Mouse (Mus musculus): ENCODE results near the gene Bcap31.

DNA sequence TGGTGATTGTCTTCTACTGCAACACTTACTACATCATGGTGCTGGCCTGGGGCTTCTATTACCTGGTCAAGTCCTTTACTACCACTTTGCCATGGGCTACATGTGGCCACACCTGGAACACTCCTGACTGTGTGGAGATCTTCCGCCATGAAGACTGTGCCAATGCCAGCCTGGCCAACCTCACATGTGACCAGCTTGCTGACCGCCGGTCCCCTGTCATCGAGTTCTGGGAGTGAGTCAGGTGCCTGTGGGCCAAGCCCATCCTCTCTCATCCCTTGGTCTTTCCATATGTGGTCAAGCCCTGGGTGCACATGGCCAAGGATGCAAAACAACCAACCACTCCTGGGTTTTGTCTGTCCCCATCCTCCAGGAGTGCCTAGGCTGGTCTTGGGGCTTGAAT lies 39.3 kb downstream of the Bcap31 start:
- no peak for TF ChIP-seq GATA1 (IDR thresholded peaks at IDR 0.05; ENCODE audit: borderline replicate concordance, low read length)
- TF ChIP-seq FLI1 (IDR thresholded peaks at IDR 0.05; ENCODE audit: low read length), result no peak

All from megakaryocyte, embryonic 14.5 days (primary cell).